Mouse (Mus musculus): Measurements from ENCODE around the gene Pip5kl1.

Pip5kl1 gene

GRCm38 (mm10) chr2:32547964-32548739, 26.4 kb upstream of the Pip5kl1 start:
- peak; percentile 85 for DNase-seq (ENCODE audit: inconsistent ontology term)

- DNase-seq (ENCODE audit: inconsistent ontology term), result no peak
Measured at GRCm38 (mm10) chr2:32549171-32549570, 25.4 kb upstream of the Pip5kl1 start.

- no peak for DNase-seq (ENCODE audit: inconsistent ontology term)
Measured at GRCm38 (mm10) chr2:32549764-32550163, 24.8 kb upstream of the Pip5kl1 start.

GRCm38 (mm10) chr2:32551236-32551635, 23.4 kb upstream of the Pip5kl1 start:
- no peak for DNase-seq (ENCODE audit: inconsistent ontology term)

GRCm38 (mm10) chr2:32553592-32554148, 20.9 kb upstream of the Pip5kl1 start:
- DNase-seq (ENCODE audit: inconsistent ontology term), result no peak

GRCm38 (mm10) chr2:32555484-32555883, 19.1 kb upstream of the Pip5kl1 start:
- DNase-seq (ENCODE audit: inconsistent ontology term), result peak; percentile 46

- no peak for DNase-seq (ENCODE audit: inconsistent ontology term)
Measured at GRCm38 (mm10) chr2:32556019-32556418, 18.6 kb upstream of the Pip5kl1 start.

- peak; percentile 89 for DNase-seq (ENCODE audit: inconsistent ontology term)
Measured at GRCm38 (mm10) chr2:32559570-32559969, 15.0 kb upstream of the Pip5kl1 start.

- DNase-seq (ENCODE audit: inconsistent ontology term), result peak; percentile 62
Measured at GRCm38 (mm10) chr2:32566536-32567063, 8.0 kb upstream of the Pip5kl1 start.

GRCm38 (mm10) chr2:32568149-32568548, 6.4 kb upstream of the Pip5kl1 start:
- no peak for DNase-seq (ENCODE audit: inconsistent ontology term)

- DNase-seq (ENCODE audit: inconsistent ontology term), result no peak
Measured at GRCm38 (mm10) chr2:32568941-32569340, 5.7 kb upstream of the Pip5kl1 start.

GRCm38 (mm10) chr2:32570698-32571494, 3.7 kb upstream of the Pip5kl1 start, which contains the start of gene Dpm2:
Dpm2 (plus strand) TSS chr2:32570858.
- DNase-seq (ENCODE audit: inconsistent ontology term), result peak; percentile 80

GRCm38 (mm10) chr2:32572196-32572595, 2.4 kb upstream of the Pip5kl1 start:
- DNase-seq (ENCODE audit: inconsistent ontology term), result no peak

- DNase-seq (ENCODE audit: inconsistent ontology term), result no peak
Measured at GRCm38 (mm10) chr2:32574901-32575585, 446 bp downstream of the Pip5kl1 start.

- DNase-seq (ENCODE audit: inconsistent ontology term), result peak; percentile 61
Measured at GRCm38 (mm10) chr2:32575586-32576160, 1.1 kb downstream of the Pip5kl1 start, which contains the start of gene 9430097D07Rik. 9430097D07Rik (minus strand) TSS chr2:32575684.

GRCm38 (mm10) chr2:32576532-32576931, 1.9 kb downstream of the Pip5kl1 start:
- DNase-seq (ENCODE audit: inconsistent ontology term), result no peak

- no peak for DNase-seq (ENCODE audit: inconsistent ontology term)
Measured at GRCm38 (mm10) chr2:32578146-32579046, 3.8 kb downstream of the Pip5kl1 start.

- no peak for DNase-seq (ENCODE audit: inconsistent ontology term)
Measured at GRCm38 (mm10) chr2:32581450-32582095, 7.0 kb downstream of the Pip5kl1 start.

All from Muller cell, postnatal 12 days (primary cell).